Mouse (Mus musculus): ENCODE data around the gene Htt. TPM values are rescaled to one million over a fixed set of nuclear protein-coding genes. Genes with fewer than 3 reads are reported as not detected.
"Not testable (repeated sequence)": the region's sequence is repeated elsewhere in the genome, so short reads cannot be mapped to it uniquely, and the experiment has no call there.

The Htt gene
- total RNA-seq (2022) = 1 to 10 TPM; 6.3 to 8.8 (median 7.0) TPM

GRCm38 (mm10) chr5:34761509-34761908, at the start of gene Htt:
TSS of gene Htt (plus strand) at chr5:34761740.
- DNase-seq (ENCODE audit: low spot score in 2 of 2) = peak; percentile 89 to 93

GRCm38 (mm10) chr5:34714371-34714770, 47.2 kb upstream of the Htt start:
- DNase-seq (ENCODE audit: low spot score in 2 of 2) = not testable (repeated sequence)

- DNase-seq (ENCODE audit: low spot score in 2 of 2) = no peak
Measured at GRCm38 (mm10) chr5:34714816-34715215, 46.7 kb upstream of the Htt start.

GRCm38 (mm10) chr5:34729141-34729540, 32.4 kb upstream of the Htt start:
- DNase-seq (ENCODE audit: low spot score in 2 of 2) = no peak

GRCm38 (mm10) chr5:34730255-34730654, 31.3 kb upstream of the Htt start:
- DNase-seq (ENCODE audit: low spot score in 2 of 2) = no peak

- DNase-seq (ENCODE audit: low spot score in 2 of 2) = no peak
Measured at GRCm38 (mm10) chr5:34751477-34751876, 10.1 kb upstream of the Htt start.

- no peak for DNase-seq (ENCODE audit: low spot score in 2 of 2)
Measured at GRCm38 (mm10) chr5:34758762-34759161, 2.8 kb upstream of the Htt start.

- DNase-seq (ENCODE audit: low spot score in 2 of 2) = peak in 1 of 2 experiments; percentile 9
Measured at GRCm38 (mm10) chr5:34760850-34761508, 561 bp upstream of the Htt start.

- DNase-seq (ENCODE audit: low spot score in 2 of 2) = peak; percentile 3 to 4
Measured at GRCm38 (mm10) chr5:34761934-34762611, 533 bp downstream of the Htt start.

- DNase-seq (ENCODE audit: low spot score in 2 of 2) = no peak
Measured at GRCm38 (mm10) chr5:34771818-34772217, 10.3 kb downstream of the Htt start.

GRCm38 (mm10) chr5:34772696-34773245, 11.2 kb downstream of the Htt start:
- DNase-seq (ENCODE audit: low spot score in 2 of 2) = no peak

- DNase-seq (ENCODE audit: low spot score in 2 of 2) = no peak
Measured at GRCm38 (mm10) chr5:34773392-34773791, 11.9 kb downstream of the Htt start.

- no peak for DNase-seq (ENCODE audit: low spot score in 2 of 2)
Measured at GRCm38 (mm10) chr5:34785027-34785426, 23.5 kb downstream of the Htt start.

GRCm38 (mm10) chr5:34791141-34791540, 29.6 kb downstream of the Htt start:
- DNase-seq (ENCODE audit: low spot score in 2 of 2) = no peak

- no peak for DNase-seq (ENCODE audit: low spot score in 2 of 2)
Measured at GRCm38 (mm10) chr5:34800292-34800953, 38.9 kb downstream of the Htt start.

- DNase-seq (ENCODE audit: low spot score in 2 of 2) = no peak
Measured at GRCm38 (mm10) chr5:34806038-34806437, 44.5 kb downstream of the Htt start.

GRCm38 (mm10) chr5:34822431-34823149, 61.0 kb downstream of the Htt start:
- DNase-seq (ENCODE audit: low spot score in 2 of 2) = no peak

- no peak for DNase-seq (ENCODE audit: low spot score in 2 of 2)
Measured at GRCm38 (mm10) chr5:34854079-34854478, 92.5 kb downstream of the Htt start.

- no peak for DNase-seq (ENCODE audit: low spot score in 2 of 2)
Measured at GRCm38 (mm10) chr5:34865367-34865766, 103.8 kb downstream of the Htt start.

- not testable (repeated sequence) for DNase-seq (ENCODE audit: low spot score in 2 of 2)
Measured at GRCm38 (mm10) chr5:34880307-34880706, 118.8 kb downstream of the Htt start.

GRCm38 (mm10) chr5:34881023-34881422, 119.5 kb downstream of the Htt start:
- DNase-seq (ENCODE audit: low spot score in 2 of 2) = no peak

All from gastrocnemius, adult 8-10 months (tissue).